Mouse (Mus musculus) embryo, embryonic 10.5 days (tissue): ENCODE data around the gene Chrna1.

ENCODE experiments used
- DNase-seq: peaks from one replicate; pipeline ENCODE4 v3.0.0-alpha.2; 2015; ENCODE audit warnings: low spot score

Gene Chrna1

DNA sequence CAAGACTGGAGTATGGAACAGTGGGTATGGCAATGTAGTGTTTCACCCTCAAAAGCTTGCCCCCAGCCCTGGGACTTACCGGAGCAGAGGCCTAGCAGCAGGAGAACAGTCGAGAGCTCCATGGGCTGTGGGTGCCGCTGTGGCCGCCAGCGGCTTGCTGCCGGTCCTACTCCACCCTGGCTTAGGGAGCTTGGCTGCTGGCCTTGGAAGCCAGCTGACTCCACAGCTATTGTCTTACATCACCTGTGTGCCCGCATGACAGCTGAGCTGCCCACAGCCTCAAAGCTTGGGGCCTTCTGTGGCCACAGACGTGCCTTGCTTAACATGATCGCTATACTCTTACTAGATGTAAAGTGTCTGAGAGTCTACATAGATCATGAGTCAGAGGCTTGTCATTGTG, at the start of gene Chrna1:
TSS of gene Chrna1 (minus strand) at position 173 of the 400 bp plus-strand sequence.
- no peak for DNase-seq

DNA sequence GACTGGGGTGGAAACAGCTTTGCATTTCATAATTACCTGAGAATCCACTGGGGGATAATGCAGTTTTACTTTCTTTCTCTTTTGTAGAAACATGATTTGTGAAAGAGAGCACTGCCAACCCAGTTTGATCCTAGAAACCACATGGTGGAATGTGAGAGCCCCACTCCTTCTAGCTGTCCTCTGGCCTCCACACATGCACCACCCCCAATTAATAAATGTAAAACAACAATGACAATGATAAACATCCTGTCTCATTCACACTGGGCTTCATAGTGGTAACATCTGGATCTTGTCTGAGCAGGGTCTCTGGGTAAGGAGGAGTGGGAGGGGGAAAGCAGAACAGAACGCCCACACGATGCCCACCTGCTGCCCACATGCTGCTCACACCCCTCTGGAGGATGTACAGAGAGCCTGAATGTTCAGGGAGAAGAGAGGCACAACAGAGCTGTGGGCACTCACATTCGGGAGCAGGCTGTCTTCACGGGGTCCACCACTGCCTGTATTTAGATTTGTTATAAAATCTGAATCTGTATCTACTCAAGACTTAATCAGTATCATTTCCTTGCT, 38.4 kb upstream of the Chrna1 start:
- no peak for DNase-seq

GRCm38 (mm10) chr2:73616434-73617057, 36.4 kb upstream of the Chrna1 start:
- no peak for DNase-seq

GRCm38 (mm10) chr2:73615456-73615855, 35.3 kb upstream of the Chrna1 start:
- no peak for DNase-seq

DNA sequence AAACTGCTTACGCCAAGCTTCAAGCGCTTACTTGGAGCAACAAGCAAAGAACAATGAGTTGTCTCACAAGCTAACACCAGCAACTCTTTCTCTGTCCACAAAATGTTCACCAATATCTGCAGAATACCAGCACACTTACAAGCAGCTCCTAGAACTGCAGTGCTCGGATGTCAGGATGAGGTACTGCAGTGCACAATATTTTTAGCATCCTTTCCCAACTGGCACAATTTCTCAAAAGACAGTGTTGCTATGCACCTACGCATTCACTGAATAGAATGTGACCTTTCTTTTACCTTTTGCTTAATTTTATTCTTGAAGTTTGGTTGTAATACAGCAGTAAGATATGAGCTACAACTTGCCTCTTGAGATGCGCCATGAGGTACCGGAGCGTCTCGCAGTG, 34.2 kb upstream of the Chrna1 start:
- no peak for DNase-seq

DNA sequence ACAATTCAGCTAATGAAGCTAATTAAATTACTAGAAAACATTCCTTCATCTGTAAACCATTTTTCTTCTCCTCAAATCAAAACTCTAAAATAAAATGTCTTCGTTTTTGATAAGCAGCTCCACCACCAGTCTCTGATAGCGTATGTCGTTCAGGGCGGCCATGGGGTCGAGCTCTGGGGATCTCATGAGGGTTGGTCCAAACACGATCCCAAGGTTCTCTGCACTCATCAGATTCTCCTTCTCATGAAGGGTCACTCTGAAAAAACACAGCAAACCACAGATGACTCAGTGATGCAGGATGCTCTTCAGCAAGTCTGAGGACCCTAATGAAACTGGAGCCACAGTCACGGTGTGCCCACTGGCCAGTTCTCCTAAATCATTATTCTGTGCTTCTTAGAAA, 32.8 kb upstream of the Chrna1 start:
- DNase-seq = no peak

GRCm38 (mm10) chr2:73612367-73612914, 32.3 kb upstream of the Chrna1 start:
- no peak for DNase-seq

GRCm38 (mm10) chr2:73611798-73612197, 31.7 kb upstream of the Chrna1 start:
- no peak for DNase-seq

DNA sequence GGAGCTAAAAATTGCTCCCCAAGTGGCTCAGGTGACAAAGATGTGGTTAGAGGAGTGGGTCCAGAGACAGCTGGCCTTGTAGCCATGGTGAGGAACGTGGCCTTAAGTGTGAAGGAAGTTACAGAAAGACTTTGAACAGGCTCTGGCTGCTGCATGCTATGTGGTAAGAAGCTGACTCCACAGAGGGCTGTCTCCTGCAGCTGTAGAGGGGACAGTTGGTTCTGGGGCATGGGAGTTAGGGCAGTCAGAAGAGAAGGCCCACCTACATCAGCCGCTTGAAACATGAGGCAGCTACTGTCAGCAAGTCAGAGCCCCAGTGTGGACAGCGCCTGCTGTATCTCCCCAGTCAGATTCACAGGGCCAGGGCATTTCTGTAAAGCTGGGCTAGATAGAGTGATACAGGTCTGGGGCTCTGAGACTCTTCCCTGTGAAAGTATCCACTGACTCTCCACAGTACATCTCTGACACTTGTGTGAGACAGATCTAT, 29.6 kb upstream of the Chrna1 start:
- no peak for DNase-seq

GRCm38 (mm10) chr2:73609067-73609723, 29.1 kb upstream of the Chrna1 start:
- DNase-seq = no peak

- no peak for DNase-seq
Observed at GRCm38 (mm10) chr2:73608391-73608790, 28.3 kb upstream of the Chrna1 start.

GRCm38 (mm10) chr2:73607609-73608008, 27.5 kb upstream of the Chrna1 start:
- no peak for DNase-seq

DNA sequence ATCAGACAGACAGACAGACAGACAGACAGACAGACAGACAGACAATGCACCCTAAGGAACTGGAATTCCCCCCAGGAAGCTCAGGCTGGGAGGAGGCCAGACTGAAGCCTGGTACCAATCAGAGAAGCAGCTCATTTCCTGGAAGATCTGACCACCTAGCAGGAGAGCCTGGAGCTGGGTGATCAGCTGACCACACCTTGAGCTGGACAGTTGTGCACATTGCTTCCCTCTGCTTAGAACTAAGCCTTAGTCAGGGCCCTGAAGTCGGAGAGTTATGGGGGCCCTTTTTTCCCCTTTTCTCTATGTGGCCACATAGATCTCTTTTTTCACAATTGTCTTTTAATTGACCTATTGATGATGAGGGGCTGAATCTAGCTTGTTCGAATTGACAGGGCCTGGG, 27.0 kb upstream of the Chrna1 start:
- DNase-seq = no peak

GRCm38 (mm10) chr2:73606616-73607015, 26.5 kb upstream of the Chrna1 start:
- DNase-seq = no peak

- no peak for DNase-seq
Observed at GRCm38 (mm10) chr2:73605077-73605476, 24.9 kb upstream of the Chrna1 start.

DNA sequence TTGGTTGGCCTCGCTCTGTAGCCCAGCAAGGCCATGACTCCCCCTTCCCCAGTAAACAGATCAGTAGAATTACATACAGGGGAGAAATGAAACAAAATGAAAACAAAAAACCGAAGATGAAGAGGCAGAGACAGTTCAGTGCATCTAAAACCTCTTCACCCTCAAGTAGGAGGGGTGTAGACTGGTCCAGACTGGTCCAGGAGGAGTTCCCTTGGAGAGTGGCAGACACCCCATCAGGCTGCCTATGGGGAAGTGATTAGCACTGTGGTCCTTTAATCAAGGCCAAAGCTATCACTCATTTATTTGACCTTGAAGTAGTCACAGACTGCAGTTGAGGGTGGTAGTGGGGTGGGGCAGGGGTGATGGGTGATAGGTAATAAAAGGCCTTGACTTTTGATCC, 24.4 kb upstream of the Chrna1 start:
- no peak for DNase-seq

DNA sequence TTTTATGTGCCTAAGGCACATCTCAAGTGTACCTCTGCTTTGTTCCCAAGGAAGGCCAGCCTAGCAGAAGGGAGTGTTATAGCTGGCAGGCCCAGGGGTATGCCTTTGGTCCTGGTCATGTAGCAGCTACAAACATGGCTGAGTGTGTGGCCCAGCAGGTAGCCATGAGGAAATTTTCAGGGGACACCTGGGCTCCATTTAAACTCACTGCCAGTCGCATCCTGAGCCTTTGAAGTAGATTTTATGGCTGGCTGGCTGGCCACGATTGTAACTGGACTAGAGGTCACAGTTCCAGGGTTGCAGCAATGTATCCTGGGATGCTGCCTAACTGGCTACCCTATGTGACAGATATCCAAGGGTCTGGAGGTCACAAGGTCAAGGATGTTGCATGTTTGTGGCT, 20.5 kb upstream of the Chrna1 start:
- DNase-seq = no peak

DNA sequence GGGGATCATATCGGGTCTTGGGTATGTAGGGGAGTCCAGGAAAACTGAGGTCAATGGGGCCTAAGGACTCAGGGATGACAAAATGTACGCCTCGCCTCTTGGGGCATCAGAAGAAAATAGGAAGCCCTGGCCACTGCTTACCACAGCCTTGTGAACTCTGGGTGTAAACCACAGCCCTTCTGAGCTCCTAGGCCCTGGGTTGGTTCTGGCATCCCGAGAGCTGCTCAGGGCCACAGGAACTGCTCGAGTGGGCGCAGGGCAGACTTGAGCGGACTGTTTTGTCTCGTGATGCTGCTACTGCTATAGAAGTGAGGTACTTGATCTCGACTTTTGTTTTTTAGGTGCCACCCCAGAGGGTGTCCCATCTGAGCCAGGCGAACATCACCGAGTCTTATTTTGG, 17.6 kb upstream of the Chrna1 start:
- DNase-seq = no peak

- no peak for DNase-seq
Observed at GRCm38 (mm10) chr2:73596786-73597185, 16.6 kb upstream of the Chrna1 start.

DNA sequence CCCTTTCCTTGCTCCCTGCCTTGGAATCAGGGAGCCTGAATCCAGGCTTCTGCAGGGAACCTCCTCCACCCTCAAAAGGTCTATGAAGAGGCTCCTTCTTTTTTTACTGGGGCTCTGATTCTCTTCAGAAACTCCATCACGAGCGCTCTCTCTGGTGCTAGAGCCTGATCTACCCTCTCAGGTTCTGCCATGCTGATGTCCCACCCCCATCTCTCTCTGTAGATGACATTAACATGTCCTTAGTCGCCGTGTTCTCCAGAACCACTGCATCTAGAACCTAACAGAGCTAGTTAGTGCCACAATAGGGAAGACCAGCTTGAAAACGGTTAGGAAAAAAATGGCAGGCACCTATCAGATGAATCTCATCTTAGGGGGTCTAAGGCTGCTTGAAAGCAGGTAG, 16.2 kb upstream of the Chrna1 start:
- no peak for DNase-seq

- DNase-seq = no peak
Observed at GRCm38 (mm10) chr2:73593101-73593439, 12.9 kb upstream of the Chrna1 start.

- no peak for DNase-seq
Observed at GRCm38 (mm10) chr2:73592231-73593100, 12.3 kb upstream of the Chrna1 start.
